Mouse (Mus musculus): Measurements from ENCODE around the gene Nek2.

DNA sequence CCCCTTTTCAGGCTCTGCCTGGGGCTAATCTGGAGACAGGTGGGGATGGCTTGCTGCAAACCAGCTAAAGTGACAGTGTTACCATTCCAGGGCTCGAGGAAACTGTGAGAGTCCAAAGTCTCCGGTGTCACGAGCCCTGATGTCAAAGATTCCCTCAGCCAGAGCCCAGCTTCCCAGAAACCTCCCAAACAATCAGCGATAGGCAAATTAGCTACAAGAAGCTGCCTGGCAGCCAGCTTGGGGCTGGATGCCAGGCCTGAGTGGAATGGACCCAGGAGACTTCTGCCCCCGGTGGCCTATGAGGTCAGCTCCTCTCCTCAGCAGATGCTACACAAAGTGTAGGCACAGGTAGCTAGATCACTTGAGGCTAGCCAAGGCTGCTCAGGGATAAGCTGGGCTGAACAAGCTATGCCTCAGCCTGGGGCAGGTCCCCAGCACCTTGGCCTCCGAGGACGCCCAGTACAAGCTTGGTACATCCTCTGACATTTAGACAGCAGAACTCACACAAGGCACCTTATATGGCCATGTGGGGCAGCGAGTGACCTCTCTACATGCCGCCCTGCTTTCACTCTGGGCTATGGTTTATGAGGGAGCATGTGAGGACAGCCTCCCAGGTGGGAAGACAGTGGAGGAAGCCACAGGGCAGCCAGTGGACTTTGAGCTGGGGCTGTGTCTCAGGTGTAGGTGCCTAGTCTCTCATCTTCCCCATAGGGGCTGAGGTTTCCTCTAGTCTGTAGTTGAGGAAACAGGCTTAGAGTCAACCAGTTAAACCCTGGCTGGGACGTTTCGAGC, 19.7 kb downstream of the Nek2 start:
- peak; percentile 43; the same call in 1 of the 2 replicates for TF ChIP-seq CTCF (IDR thresholded peaks at IDR 0.05; ENCODE audit: low read depth)
- no peak for TF ChIP-seq EP300 (IDR thresholded peaks at IDR 0.05; ENCODE audit: low read depth)
